Mouse (Mus musculus) heart, postnatal 0 days (tissue): Measurements from ENCODE around the gene Anapc4. TPM values are rescaled to one million over a fixed set of nuclear protein-coding genes. Genes with fewer than 3 reads are reported as not detected.

Experiments
- ATAC-seq: fragments of 200-750 bp; cut with Nextera tagmentation; 2 replicates; pipeline ENCODE4 v1.8.0; 2017; ENCODE audit warnings: low read depth, moderate number of reproducible peaks, moderate library complexity; ENCODE audit not compliant: insufficient read depth
- DNase-seq: peaks from one replicate; pipeline ENCODE4 v3.0.0-alpha.2; 2016; ENCODE audit warnings: low spot score
- H3K27ac ChIP-seq: fragments of 300-500 bp; sonication (generic); 2 replicates; pipeline ENCODE4 v1.5.1; 2014; ENCODE audit warnings: low read depth, mild to moderate bottlenecking
- H3K27me3 ChIP-seq: fragments of 300-500 bp; sonication (generic); 2 replicates; pipeline ENCODE4 v1.6.1; 2014; ENCODE audit warnings: low read length, mixed read lengths; ENCODE audit not compliant: control insufficient read depth, insufficient read depth
- H3K36me3 ChIP-seq: fragments of 300-500 bp; sonication (generic); replicated peaks from 2 replicates; pipeline ENCODE4 v1.6.1; 2014; ENCODE audit warnings: low read length, mixed read lengths; ENCODE audit not compliant: control insufficient read depth, insufficient read depth
- H3K4me1 ChIP-seq: fragments of 300-500 bp; sonication (generic); 2 replicates; pipeline ENCODE4 v1.6.1; 2014; ENCODE audit warnings: antibody characterized with exemption; ENCODE audit not compliant: control insufficient read depth, insufficient read depth
- H3K4me2 ChIP-seq: fragments of 300-500 bp; sonication (generic); 2 replicates; pipeline ENCODE4 v1.6.1; 2014; ENCODE audit warnings: low read depth, mild to moderate bottlenecking, low read length, moderate library complexity
- H3K4me3 ChIP-seq: fragments of 300-500 bp; sonication (generic); 2 replicates; pipeline ENCODE4 v1.5.1; 2014; ENCODE audit warnings: low read depth, low read length
- H3K9ac ChIP-seq: fragments of 300-500 bp; sonication (generic); replicated peaks from 2 replicates; pipeline ENCODE4 v1.6.1; 2014; ENCODE audit warnings: low read depth, low read length, mixed read lengths
- H3K9me3 ChIP-seq: fragments of 300-500 bp; sonication (generic); replicated peaks from 2 replicates; pipeline ENCODE4 v1.6.1; 2016; ENCODE audit warnings: low read length; ENCODE audit not compliant: control insufficient read depth
- CTCF ChIP-seq: IDR thresholded peaks from 2 replicates; pipeline ENCODE4 v1.5.1; 2016; ENCODE audit warnings: antibody characterized with exemption, control low read depth, low read depth
- EP300 ChIP-seq: IDR thresholded peaks from 2 replicates; pipeline ENCODE4 v1.6.1; 2016; ENCODE audit warnings: antibody characterized with exemption, low read depth
- WGBS: fragments of 180-500 bp; shearing (Covaris S2); extraction: QIAGEN DNeasy Blood & Tissue Kit; methylation state at CpG from one replicate; pipeline ENCODE4 v1.1.7; 2014; 5-methylcytosine and 5-hydroxymethylcytosine counted together
- polyA plus RNA-seq: library from polyadenylated mRNA; unstranded; fragments of >200 nt; fragmentation: Nextera tagmentation; extraction: Ambion mirVana; gene quantifications from 2 replicates; pipeline ENCODE4 v1.2.1, GENCODE M21; 2015
- total RNA-seq: library from RNA; depleted of rRNA; stranded (reverse); fragments of >200 nt; gene quantifications from 2 replicates; pipeline ENCODE4 v1.2.3, GENCODE M21; 2014; ENCODE audit warnings: low replicate concordance

The Anapc4 gene
- total and polyA plus RNA-seq, 2 experiments from 2014 or later, result 33.7 to 48.7 TPM

- Histone ChIP-seq H3K9ac (no peak overlapping the region), H3K9me3 (no peaks in the 10 kb centered on the region), H3K27me3 (no peaks in the 10 kb centered on the region), H3K4me1 (no peaks in the 10 kb centered on the region), H3K4me2 (no peak overlapping the region), H3K36me3 (peaks cover 52% of the 10 kb centered on the region), H3K27ac (no peak overlapping the region), H3K4me3 (no peak overlapping the region)
- ATAC-seq (no peak), DNase-seq (no peak)
- TF ChIP-seq EP300 (no peak), CTCF (no peak)
- WGBS, result 87% methylated on average over 7 of the region's 7 CpGs
These were observed 20.5 kb upstream of the Anapc4 start for GRCm38 (mm10) chr5:52813312-52813711.

- Histone ChIP-seq H3K9me3 (no peaks in the 10 kb centered on the region), H3K4me3 (no peak overlapping the region), H3K27ac (no peak overlapping the region), H3K27me3 (no peaks in the 10 kb centered on the region), H3K9ac (no peak overlapping the region), H3K4me1 (no peaks in the 10 kb centered on the region), H3K36me3 (peaks cover 56% of the 10 kb centered on the region), H3K4me2 (no peak overlapping the region)
- no peak for DNase-seq
- TF ChIP-seq CTCF, result no peak
- TF ChIP-seq EP300, result no peak
- WGBS, result 91% methylated on average over 7 of the region's 7 CpGs
- ATAC-seq, result no peak
These were observed 15.1 kb upstream of the Anapc4 start for GRCm38 (mm10) chr5:52818676-52819075.

GRCm38 (mm10) chr5:52821691-52822090 is 12.1 kb upstream of the Anapc4 start:
- DNase-seq (peak; percentile 32), ATAC-seq (no peak; the same call in 1 of the 2 replicates)
- Histone ChIP-seq H3K36me3 (peaks cover 45% of the 10 kb centered on the region), H3K27ac (no peak overlapping the region), H3K9ac (no peak overlapping the region), H3K4me3 (no peak overlapping the region), H3K4me2 (no peak overlapping the region), H3K27me3 (no peaks in the 10 kb centered on the region), H3K9me3 (no peaks in the 10 kb centered on the region), H3K4me1 (no peaks in the 10 kb centered on the region)
- WGBS, result 64% methylated on average over 3 of the region's 3 CpGs
- peak; percentile 77 for TF ChIP-seq CTCF
- TF ChIP-seq EP300, result no peak

GRCm38 (mm10) chr5:52827923-52828322 is 5.9 kb upstream of the Anapc4 start:
- no peak overlapping the region for H3K4me2 ChIP-seq
- no peak overlapping the region for H3K4me3 ChIP-seq
- H3K4me1 ChIP-seq, result no peaks in the 10 kb centered on the region
- H3K27me3 ChIP-seq, result no peaks in the 10 kb centered on the region
- TF ChIP-seq CTCF (no peak), EP300 (no peak)
- no peak for ATAC-seq
- no peaks in the 10 kb centered on the region for H3K9me3 ChIP-seq
- peaks cover 15% of the 10 kb centered on the region for H3K36me3 ChIP-seq
- no peak for DNase-seq
- no peak overlapping the region for H3K9ac ChIP-seq
- no peak overlapping the region for H3K27ac ChIP-seq
- WGBS, result 85% methylated on average over 4 of the region's 4 CpGs

GRCm38 (mm10) chr5:52833005-52833404 is 807 bp upstream of the Anapc4 start:
- peak; percentile 20 for DNase-seq
- TF ChIP-seq EP300 (no peak), CTCF (no peak)
- ATAC-seq, result no peak
- peak overlapping the region; percentile 62; the same call in 1 of the 2 replicates for H3K4me2 ChIP-seq
- H3K9ac ChIP-seq, result peak overlapping the region; percentile 84; the same call in 1 of the 2 replicates
- peaks cover 21% of the 10 kb centered on the region for H3K36me3 ChIP-seq
- H3K4me1 ChIP-seq, result peaks cover 7% of the 10 kb centered on the region; the same call in 1 of the 2 replicates
- no peaks in the 10 kb centered on the region for H3K9me3 ChIP-seq
- peak overlapping the region; percentile 74 for H3K4me3 ChIP-seq
- no peaks in the 10 kb centered on the region for H3K27me3 ChIP-seq
- H3K27ac ChIP-seq, result peak overlapping the region; percentile 92

- ATAC-seq (peak; percentile 2; the same call in 1 of the 2 replicates), DNase-seq (peak; percentile 30)
- peaks cover 7% of the 10 kb centered on the region; the same call in 1 of the 2 replicates for H3K4me1 ChIP-seq
- no peaks in the 10 kb centered on the region for H3K9me3 ChIP-seq
- TF ChIP-seq EP300 (no peak), CTCF (no peak)
- H3K4me3 ChIP-seq, result peak overlapping the region; percentile 74
- no peaks in the 10 kb centered on the region for H3K27me3 ChIP-seq
- peak overlapping the region; percentile 92 for H3K27ac ChIP-seq
- H3K9ac ChIP-seq, result peak overlapping the region; percentile 84
- H3K4me2 ChIP-seq, result peak overlapping the region; percentile 62
- 4% methylated on average over 8 of the region's 8 CpGs for WGBS
- peaks cover 33% of the 10 kb centered on the region for H3K36me3 ChIP-seq
These were observed 574 bp downstream of the Anapc4 start for GRCm38 (mm10) chr5:52834386-52834785.
